In genomic region chr9:44044426-44045157, GRCm38 (mm10) we compare ENCODE assay signal across 10 mouse cellular contexts. TPM values are rescaled to one million over a fixed set of nuclear protein-coding genes. Genes with fewer than 3 reads are reported as not detected.
DNase-seq lines count a peak whose midpoint lies in the region; ATAC-seq and TF ChIP-seq lines count a peak whose summit lies in the region.
"Had no signal": no experiment of that assay in that cellular context is flagged by ENCODE, and none has a peak within 500 bp of the region (broad histone marks: within the 10 kb centered on the region; RNA-seq: fewer than 3 reads in every experiment).

No protein-coding gene starts in this region.

- 42% methylated on average over 14 of the region's 14 CpGs for WGBS in hindbrain, embryonic 10.5 days
- 41% methylated on average over 14 of the region's 14 CpGs for WGBS in hindbrain, embryonic 13.5 days
- 43% methylated on average over 14 of the region's 14 CpGs for WGBS in midbrain, postnatal 0 days

- ATAC-seq in hindbrain, embryonic 13.5 days (ENCODE audit: low FRiP score), result no peak
- ATAC-seq in midbrain, postnatal 0 days (ENCODE audit: low FRiP score), result no peak
- ATAC-seq in inflammation-experienced regulatory T-cells, adult 6 months, result no peak

- DNase-seq in hindbrain, embryonic 10.5 days (ENCODE audit: low spot score), result peak; percentile 8
- DNase-seq in MEL (ENCODE audit: low read depth, low spot score), result no peak
- peak; percentile 51 to 58 for DNase-seq in cerebellum, postnatal 14 days
- no peak for DNase-seq in midbrain, postnatal 0 days (ENCODE audit: low spot score)
- DNase-seq in urinary bladder, postnatal 10 days (ENCODE audit: low spot score), result no peak
- DNase-seq in natural killer cell, adult 2 months (ENCODE audit: low spot score in 2 of 2), result no peak

- H3K36me3 ChIP-seq in hindbrain, embryonic 10.5 days, result no peaks in the 10 kb centered on the region
- H3K36me3 ChIP-seq in hindbrain, embryonic 13.5 days, result no peaks in the 10 kb centered on the region
- H3K36me3 ChIP-seq in MEL (ENCODE audit: control insufficient read depth in 1 of 2, insufficient read depth in 2 of 2, low read length in 2 of 2), result peaks cover 0 to 35% of the 10 kb centered on the region in 2 experiments; a peak in 2 of 4 replicates
- H3K36me3 ChIP-seq in midbrain, postnatal 0 days (ENCODE audit: insufficient read depth, low read length), result no peaks in the 10 kb centered on the region

- TF ChIP-seq CTCF in MEL (IDR thresholded peaks at IDR 0.05 in 2 of 3, conservative IDR thresholded peaks at IDR 0.05 in 1 of 3; ENCODE audit: control insufficient read depth in 1 of 3, insufficient read depth in 1 of 3, low read depth in 2 of 3, low read length in 3 of 3, poor library complexity in 1 of 3, severe bottlenecking in 1 of 3), result no peak
- TF ChIP-seq CTCF in midbrain, postnatal 0 days (IDR thresholded peaks at IDR 0.05), result no peak

- H3K9me3 ChIP-seq in hindbrain, embryonic 10.5 days, result no peaks in the 10 kb centered on the region
- H3K9me3 ChIP-seq in hindbrain, embryonic 13.5 days, result no peaks in the 10 kb centered on the region
- no peaks in the 10 kb centered on the region for H3K9me3 ChIP-seq in MEL (replicated peaks; ENCODE audit: insufficient read depth, low read length)
- H3K9me3 ChIP-seq in midbrain, postnatal 0 days (ENCODE audit: low read length), result no peaks in the 10 kb centered on the region

- TF ChIP-seq RAD21 in MEL (IDR thresholded peaks at IDR 0.05; ENCODE audit: low read depth, low read length), result no peak

- H3K79me2 ChIP-seq in MEL (ENCODE audit: control insufficient read depth, insufficient read depth, low read length, poor library complexity), result no peaks in the 10 kb centered on the region

- TF ChIP-seq EP300 in MEL (IDR thresholded peaks at IDR 0.05; ENCODE audit: low read depth in 1 of 2, low read length in 2 of 2), result no peak

- H3K27ac ChIP-seq in hindbrain, embryonic 10.5 days, result no peak overlapping the region
- H3K27ac ChIP-seq in hindbrain, embryonic 13.5 days, result no peak overlapping the region
- peak overlapping the region; percentile 61 for H3K27ac ChIP-seq in MEL (ENCODE audit: control insufficient read depth, low read depth, low read length)
- no peak overlapping the region for H3K27ac ChIP-seq in midbrain, postnatal 0 days (ENCODE audit: low read depth, low read length)

- peaks cover 30% of the 10 kb centered on the region for H3K4me1 ChIP-seq in hindbrain, embryonic 10.5 days (replicated peaks)
- H3K4me1 ChIP-seq in hindbrain, embryonic 13.5 days (replicated peaks), result peaks cover 19% of the 10 kb centered on the region
- H3K4me1 ChIP-seq in MEL (ENCODE audit: control insufficient read depth in 1 of 2, insufficient read depth in 2 of 2, low read length in 2 of 2), result peaks cover 5 to 47% of the 10 kb centered on the region in 2 experiments
- H3K4me1 ChIP-seq in midbrain, postnatal 0 days (ENCODE audit: insufficient read depth, low read length), result peaks cover 4% of the 10 kb centered on the region; the same call in 1 of the 2 replicates

- H3K9ac ChIP-seq in hindbrain, embryonic 13.5 days, result no peak overlapping the region
- H3K9ac ChIP-seq in MEL (ENCODE audit: control insufficient read depth, low read depth, low read length, poor library complexity, severe bottlenecking), result 0 out of 2 replicates have a peak overlapping the region, but pooled peaks have one; percentile 8
- 0 out of 2 replicates have a peak overlapping the region, but pooled peaks have one; percentile 29 for H3K9ac ChIP-seq in midbrain, postnatal 0 days (replicated peaks; ENCODE audit: low read length, poor library complexity, severe bottlenecking)

- H3K4me3 ChIP-seq in hindbrain, embryonic 10.5 days, result no peak overlapping the region
- H3K4me3 ChIP-seq in hindbrain, embryonic 13.5 days, result no peak overlapping the region
- H3K4me3 ChIP-seq in MEL (ENCODE audit: control insufficient read depth in 1 of 2, insufficient read depth in 1 of 2, low read depth in 2 of 2, low read length in 2 of 2), result peak overlapping the region in 1 of 2 experiments; percentile 28; a peak in 1 of 4 replicates
- peak overlapping the region; percentile 45 for H3K4me3 ChIP-seq in midbrain, postnatal 0 days (ENCODE audit: low read depth, low read length)

- no peak overlapping the region for H3K4me2 ChIP-seq in hindbrain, embryonic 13.5 days
- peak overlapping the region; percentile 78 for H3K4me2 ChIP-seq in midbrain, postnatal 0 days (ENCODE audit: low read depth, low read length, poor library complexity, severe bottlenecking)

- H3K27me3 ChIP-seq in hindbrain, embryonic 10.5 days (ENCODE audit: insufficient read depth, poor library complexity, severe bottlenecking), result peaks cover 60% of the 10 kb centered on the region
- peaks cover 50% of the 10 kb centered on the region for H3K27me3 ChIP-seq in hindbrain, embryonic 13.5 days
- H3K27me3 ChIP-seq in MEL (ENCODE audit: control insufficient read depth in 1 of 2, insufficient read depth in 2 of 2, low read length in 2 of 2), result no peaks in the 10 kb centered on the region
- peaks cover 12% of the 10 kb centered on the region for H3K27me3 ChIP-seq in midbrain, postnatal 0 days (ENCODE audit: insufficient read depth, low read length)

- no peak for TF ChIP-seq POLR2A in MEL (IDR thresholded peaks at IDR 0.05; ENCODE audit: control insufficient read depth in 1 of 2, insufficient read depth in 1 of 2, low read depth in 1 of 2, low read length in 2 of 2, poor library complexity in 1 of 2)

TF ChIP-seq in MEL, 35 proteins besides CTCF, POLR2A, EP300 and RAD21:
- TF ChIP-seq MAX (IDR thresholded peaks at IDR 0.05; ENCODE audit: low read length) (no peak), ETS1 (IDR thresholded peaks at IDR 0.05; ENCODE audit: low read depth, low read length) (no peak), POLR2AphosphoS2 (IDR thresholded peaks at IDR 0.05; ENCODE audit: low read length) (no peak), MEF2A (IDR thresholded peaks at IDR 0.05; ENCODE audit: extremely low read depth, insufficient replicate concordance, low read depth, low read length, poor library complexity, severe bottlenecking) (no peak), HCFC1 (IDR thresholded peaks at IDR 0.05; ENCODE audit: low read depth, low read length) (no peak), MXI1 (IDR thresholded peaks at IDR 0.05; ENCODE audit: low read depth, low read length) (no peak), CHD2 (IDR thresholded peaks at IDR 0.05; ENCODE audit: low read length) (no peak), UBTF (IDR thresholded peaks at IDR 0.05; ENCODE audit: borderline replicate concordance, insufficient read depth, low read depth, low read length) (no peak), SMC3 (IDR thresholded peaks at IDR 0.05; ENCODE audit: low read depth, low read length) (no peak), TAL1 (IDR thresholded peaks at IDR 0.05; ENCODE audit: low read length) (no peak), NELFE (IDR thresholded peaks at IDR 0.05; ENCODE audit: low read depth, low read length) (no peak), USF2 (IDR thresholded peaks at IDR 0.05; ENCODE audit: borderline replicate concordance in 1 of 2, insufficient read depth in 1 of 2, low read depth in 1 of 2, low read length in 2 of 2) (no peak), ZC3H11A (IDR thresholded peaks at IDR 0.05; ENCODE audit: low read depth, low read length) (no peak), MAZ (IDR thresholded peaks at IDR 0.05; ENCODE audit: low read depth, low read length) (no peak), POLR2AphosphoS5 (IDR thresholded peaks at IDR 0.05; ENCODE audit: borderline replicate concordance, low read depth, low read length) (no peak), ELF1 (IDR thresholded peaks at IDR 0.05; ENCODE audit: low read depth, low read length) (no peak)

RNA-seq across cellular contexts. Expression of gene Thy1, which starts 1.4 kb away (rescaled TPM):
- polyA plus RNA-seq in hindbrain, embryonic 10.5 days (2016; fragmentation: Nextera tagmentation; extraction: Ambion mirVana), result 0.14 TPM in 1 of 2 replicates, not detected in the other
- 0.27 and 0.55 TPM in 2 replicates for polyA plus RNA-seq in hindbrain, embryonic 13.5 days (2015; fragmentation: Nextera tagmentation; extraction: Ambion mirVana)
- total RNA-seq in MEL (2012; rRNA removed), result 1.5 and 4.0 TPM in 2 replicates
- 10 to 100 TPM in 1 of 2 experiments, not detected in 1; 24.0 TPM for polyA plus RNA-seq in MEL (2012; ENCODE audit: insufficient read depth in 1 of 2, insufficient read length in 2 of 2, low read depth in 1 of 2, low replicate concordance in 2 of 2, missing spikeins in 1 of 2)
- total RNA-seq in midbrain, postnatal 0 days (2014; rRNA removed), result 52.8 and 98.0 TPM in 2 replicates
- 24.7 and 28.8 TPM in 2 replicates for polyA plus RNA-seq in midbrain, postnatal 0 days (2015; fragmentation: Nextera tagmentation; extraction: Ambion mirVana)
- polyA plus RNA-seq in inflammation-experienced regulatory T-cells, adult 6 months (2017; shearing (Covaris generic)), result 100 to 1,000 TPM; 179 to 228 (median 209) TPM

RNA-seq across cellular contexts. Expression of gene Usp2, which starts 22.2 kb away (rescaled TPM):
- 13.5 and 14.3 TPM in 2 replicates for polyA plus RNA-seq in hindbrain, embryonic 10.5 days (2016; fragmentation: Nextera tagmentation; extraction: Ambion mirVana)
- 8.1 and 12.2 TPM in 2 replicates for polyA plus RNA-seq in hindbrain, embryonic 13.5 days (2015; fragmentation: Nextera tagmentation; extraction: Ambion mirVana)
- 3.6 and 4.3 TPM in 2 replicates for total RNA-seq in MEL (2012; rRNA removed)
- 10 to 100 TPM in 1 of 2 experiments, not detected in 1; 13.9 TPM for polyA plus RNA-seq in MEL (2012; ENCODE audit: insufficient read depth in 1 of 2, insufficient read length in 2 of 2, low read depth in 1 of 2, low replicate concordance in 2 of 2, missing spikeins in 1 of 2)
- 7.5 and 8.0 TPM in 2 replicates for total RNA-seq in midbrain, postnatal 0 days (2014; rRNA removed)
- 14.5 and 15.1 TPM in 2 replicates for polyA plus RNA-seq in midbrain, postnatal 0 days (2015; fragmentation: Nextera tagmentation; extraction: Ambion mirVana)
- polyA plus RNA-seq in inflammation-experienced regulatory T-cells, adult 6 months (2017; shearing (Covaris generic)), result 1 to 10 TPM in 2 of 3 experiments, under 1 TPM in 1; 0.53 to 5.0 (median 2.2) TPM

RNA-seq across cellular contexts. Expression of gene Mfrp, which starts 56.9 kb away (rescaled TPM):
- polyA plus RNA-seq in hindbrain, embryonic 10.5 days (2016; fragmentation: Nextera tagmentation; extraction: Ambion mirVana), result 0.14 and 0.30 TPM in 2 replicates
- polyA plus RNA-seq in hindbrain, embryonic 13.5 days (2015; fragmentation: Nextera tagmentation; extraction: Ambion mirVana), result 0.22 TPM in 1 of 2 replicates, not detected in the other
- not detected in 2 replicates for total RNA-seq in MEL (2012; rRNA removed)
- under 1 TPM in 1 of 2 experiments, not detected in 1; 0.10 TPM for polyA plus RNA-seq in MEL (2012; ENCODE audit: insufficient read depth in 1 of 2, insufficient read length in 2 of 2, low read depth in 1 of 2, low replicate concordance in 2 of 2, missing spikeins in 1 of 2)
- total RNA-seq in midbrain, postnatal 0 days (2014; rRNA removed), result 0.19 and 2.8 TPM in 2 replicates
- 0.05 TPM in 1 of 2 replicates, not detected in the other for polyA plus RNA-seq in midbrain, postnatal 0 days (2015; fragmentation: Nextera tagmentation; extraction: Ambion mirVana)
- not detected for polyA plus RNA-seq in inflammation-experienced regulatory T-cells, adult 6 months (2017; shearing (Covaris generic))
- total RNA-seq: adrenal gland, postnatal 14 days; hematopoietic stem cell, adult 5-6 weeks had no signal

Comparison
In these comparisons a context has a peak if more than half of its experiments do, and no peak if none do; other contexts are left out.
1. DNase-seq: peak in hindbrain, embryonic 10.5 days (single experiment) and cerebellum, postnatal 14 days (2 of 2); none in MEL (single experiment), midbrain, postnatal 0 days (single experiment), urinary bladder, postnatal 10 days (single experiment) and natural killer cell, adult 2 months (0 of 2).